Mouse (Mus musculus): ENCODE measurements around the gene Cfap126.
A peak's percentile ranks its signal among the peaks of the same experiment; 100 is the strongest.

Cfap126 gene

GRCm38 (mm10) chr1:171096110-171096964 lies 17.4 kb upstream of the Cfap126 start:
- DNase-seq: no peak

GRCm38 (mm10) chr1:171097136-171097535 lies 16.6 kb upstream of the Cfap126 start:
- no peak for DNase-seq

DNA sequence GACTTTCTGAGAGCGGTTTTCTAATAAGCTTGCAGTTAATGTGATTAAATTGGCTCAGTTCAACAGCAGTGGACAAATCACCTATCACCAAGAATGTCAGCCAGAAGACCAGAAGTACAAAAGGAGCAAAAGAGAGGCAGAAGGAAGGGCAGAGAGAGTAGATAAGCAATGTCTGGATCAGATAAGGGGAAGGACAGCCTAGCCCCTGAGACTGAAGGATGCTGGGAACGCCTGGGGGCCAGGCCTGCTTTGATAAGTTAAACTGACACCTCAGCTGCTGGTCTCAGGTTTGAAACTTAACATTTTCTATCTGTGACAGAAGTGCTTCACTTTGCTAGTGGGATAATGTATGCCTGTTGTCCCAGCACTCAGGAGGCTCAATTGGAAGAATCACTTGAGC lies 16.1 kb upstream of the Cfap126 start:
- DNase-seq: no peak

DNA sequence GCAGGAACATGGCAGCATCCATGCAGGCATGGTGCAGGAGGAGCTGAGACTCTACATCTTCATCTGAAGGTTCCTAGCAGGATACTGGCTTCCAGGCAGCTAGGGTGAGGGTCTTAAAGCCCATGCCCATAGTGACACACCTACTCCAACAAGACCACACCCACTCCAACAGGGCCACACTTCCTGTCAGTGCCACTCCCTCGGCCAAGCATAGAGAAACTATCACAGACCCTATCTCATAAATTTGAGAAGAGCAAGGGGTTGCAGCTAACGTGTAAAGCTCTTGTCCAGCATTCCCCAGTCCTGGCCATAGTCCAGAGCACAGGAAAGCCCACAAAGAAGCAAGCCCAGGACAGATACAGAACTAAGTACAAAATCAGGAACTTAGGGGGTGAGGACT lies 12.7 kb upstream of the Cfap126 start:
- DNase-seq: no peak

- peak; percentile 90 for DNase-seq
Measured at GRCm38 (mm10) chr1:171101733-171102546, 11.8 kb upstream of the Cfap126 start.

GRCm38 (mm10) chr1:171102547-171103177 lies 11.1 kb upstream of the Cfap126 start:
- peak; percentile 93 for DNase-seq

- DNase-seq: no peak
Measured at GRCm38 (mm10) chr1:171103179-171103840, 10.4 kb upstream of the Cfap126 start.

DNA sequence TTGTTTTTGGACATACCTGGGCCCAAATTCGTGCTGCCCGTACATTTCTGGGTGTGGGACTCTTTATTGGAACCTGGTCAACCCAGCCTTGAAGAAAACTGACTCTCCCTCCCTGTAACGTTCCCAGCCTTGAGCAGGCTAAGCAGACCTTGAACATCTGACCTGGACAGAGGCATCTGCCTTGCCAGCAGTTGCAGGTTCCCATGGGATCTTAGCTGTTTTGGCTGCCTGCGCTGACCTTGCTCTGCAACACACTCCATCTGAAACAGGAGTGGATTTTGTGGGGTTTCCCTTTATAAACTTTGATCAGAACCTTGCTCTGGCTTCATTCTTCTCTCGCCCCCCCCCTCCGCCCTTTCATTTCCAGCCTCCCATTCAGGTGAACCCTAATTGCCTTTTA lies 8.5 kb upstream of the Cfap126 start:
- no peak for DNase-seq

- DNase-seq: no peak
Measured at GRCm38 (mm10) chr1:171109620-171110019, 4.1 kb upstream of the Cfap126 start.

DNA sequence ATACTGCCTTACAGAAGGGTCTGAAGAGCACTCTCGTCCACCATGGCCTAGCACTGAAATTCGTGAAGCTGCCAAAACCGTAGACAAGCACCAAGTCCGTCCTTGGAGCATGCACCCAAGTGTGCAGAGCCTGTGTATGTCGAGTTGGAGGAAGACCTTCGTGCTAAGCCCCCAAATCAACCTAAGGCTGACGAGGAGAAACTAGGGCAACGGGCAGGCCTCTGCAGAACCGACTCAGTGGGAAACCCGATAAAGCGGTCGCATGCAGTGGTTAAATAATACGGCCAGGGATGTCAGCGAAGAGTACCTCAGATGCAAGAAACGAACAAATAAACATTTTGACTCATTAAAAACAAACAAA lies 3.1 kb upstream of the Cfap126 start:
- DNase-seq: no peak

GRCm38 (mm10) chr1:171111020-171111780 lies 2.5 kb upstream of the Cfap126 start:
- DNase-seq: peak; percentile 97

- DNase-seq: no peak
Measured at GRCm38 (mm10) chr1:171111781-171112575, 1.7 kb upstream of the Cfap126 start.

GRCm38 (mm10) chr1:171112986-171113385 lies 732 bp upstream of the Cfap126 start:
- no peak for DNase-seq

- no peak for DNase-seq
Measured at GRCm38 (mm10) chr1:171116280-171116679, 2.6 kb downstream of the Cfap126 start.

DNA sequence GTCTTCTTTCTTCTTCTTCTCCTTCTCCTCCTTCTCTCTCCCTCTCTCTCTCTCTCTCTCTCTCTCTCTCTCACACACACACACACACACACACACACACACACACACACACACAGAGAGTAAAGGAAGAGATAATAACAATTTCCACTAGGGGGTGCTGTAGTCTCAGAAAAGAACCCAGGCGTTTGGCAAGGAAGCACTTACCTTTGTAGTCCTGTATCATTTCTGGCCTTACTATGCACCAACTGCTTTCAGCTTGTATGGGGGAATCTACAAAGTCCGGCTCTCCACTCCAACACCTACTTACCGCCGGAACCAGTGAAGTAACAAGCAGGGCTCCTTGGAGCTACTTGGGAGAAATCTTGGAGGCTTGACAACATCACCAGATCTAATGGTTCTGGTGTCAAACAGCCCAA lies 4.6 kb downstream of the Cfap126 start:
- peak; percentile 64 for DNase-seq

GRCm38 (mm10) chr1:171118996-171119395 lies 5.3 kb downstream of the Cfap126 start:
- DNase-seq: no peak

DNA sequence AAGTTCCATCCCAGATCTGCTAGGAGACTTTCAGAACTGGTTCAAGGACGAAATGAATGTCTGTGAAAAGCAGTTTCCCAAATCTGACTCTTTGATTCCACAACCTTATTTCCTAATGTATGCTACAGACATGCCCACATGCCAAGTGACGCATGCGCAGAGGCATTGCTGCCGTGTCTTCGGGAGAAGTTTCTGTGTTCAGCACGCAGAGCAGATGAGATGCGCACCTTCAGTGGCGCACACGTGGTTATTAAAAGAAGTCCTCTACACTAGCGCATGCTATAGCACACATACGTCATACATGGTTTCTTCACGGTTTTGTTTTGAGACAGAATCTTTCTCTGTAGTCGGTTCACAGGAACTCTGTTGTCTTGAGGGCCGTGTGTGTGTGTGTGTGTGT lies 5.7 kb downstream of the Cfap126 start:
- no peak for DNase-seq

GRCm38 (mm10) chr1:171120893-171121292 lies 7.2 kb downstream of the Cfap126 start:
- DNase-seq: no peak

GRCm38 (mm10) chr1:171121839-171122238 lies 8.1 kb downstream of the Cfap126 start:
- no peak for DNase-seq

DNA sequence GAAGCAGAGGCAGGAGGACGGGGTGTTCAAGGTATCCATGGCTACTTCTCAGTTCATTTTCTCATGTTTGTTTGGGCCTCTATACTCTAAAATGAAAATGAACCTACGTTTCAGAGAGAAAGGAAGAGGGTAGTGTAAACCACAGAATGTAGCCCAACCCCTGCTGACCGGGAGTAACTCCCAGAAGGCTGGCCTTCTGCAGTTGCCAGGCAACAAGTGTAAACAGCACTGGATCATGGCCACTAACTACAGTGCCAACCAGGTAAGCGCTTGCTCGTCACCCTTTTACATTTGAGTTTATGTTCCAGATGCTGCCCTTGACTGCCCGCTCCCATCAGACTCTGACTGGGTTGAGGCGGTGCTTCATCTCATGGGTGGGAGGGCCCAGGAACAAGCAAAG lies 9.2 kb downstream of the Cfap126 start:
- DNase-seq: no peak

- DNase-seq: no peak
Measured at GRCm38 (mm10) chr1:171124398-171124797, 10.7 kb downstream of the Cfap126 start.

All from cerebellum, adult 8-10 months (tissue).